Mouse (Mus musculus) lung, embryonic 15.5 days (tissue): ENCODE measurements around the gene Strn3. TPM values are rescaled to one million over a fixed set of nuclear protein-coding genes. Genes with fewer than 3 reads are reported as not detected.

Source experiments
- ATAC-seq: fragments of 200-750 bp; cut with Nextera tagmentation; 2 replicates; pipeline ENCODE4 v1.8.0; 2017; ENCODE audit warnings: moderate number of reproducible peaks, borderline replicate concordance; ENCODE audit not compliant: low FRiP score, low TSS enrichment; ENCODE audit errors: extremely low read depth
- H3K27ac ChIP-seq: fragments of 300-500 bp; sonication (generic); 2 replicates; pipeline ENCODE4 v1.5.1; 2015; ENCODE audit warnings: moderate library complexity, mild to moderate bottlenecking, inconsistent platforms
- H3K27me3 ChIP-seq: fragments of 300-500 bp; sonication (generic); 2 replicates; pipeline ENCODE4 v1.6.1; 2015; ENCODE audit warnings: inconsistent platforms
- H3K36me3 ChIP-seq: fragments of 300-500 bp; sonication (generic); 2 replicates; pipeline ENCODE4 v1.6.1; 2015; ENCODE audit warnings: inconsistent platforms
- H3K4me1 ChIP-seq: fragments of 300-500 bp; sonication (generic); 2 replicates; pipeline ENCODE4 v1.6.1; 2015; ENCODE audit warnings: inconsistent platforms
- H3K4me2 ChIP-seq: fragments of 300-500 bp; sonication (generic); 2 replicates; pipeline ENCODE4 v1.6.1; 2015; ENCODE audit warnings: inconsistent platforms, mild to moderate bottlenecking, moderate library complexity
- H3K4me3 ChIP-seq: fragments of 300-500 bp; sonication (generic); 2 replicates; pipeline ENCODE4 v1.5.1; 2015; ENCODE audit warnings: mild to moderate bottlenecking, inconsistent platforms
- H3K9ac ChIP-seq: fragments of 300-500 bp; sonication (generic); 2 replicates; pipeline ENCODE4 v1.6.1; 2015; ENCODE audit warnings: inconsistent platforms
- H3K9me3 ChIP-seq: fragments of 300-500 bp; sonication (generic); 2 replicates; pipeline ENCODE4 v1.6.1; 2016; ENCODE audit warnings: inconsistent platforms
- whole genome bisulfite sequencing: fragments of 180-500 bp; shearing (Covaris S2); methylation state at CpG from one replicate; pipeline ENCODE4 v1.1.7; 2015; 5-methylcytosine and 5-hydroxymethylcytosine counted together
- polyA plus RNA-seq: library from polyadenylated mRNA; unstranded; fragments of >200 nt; fragmentation: Nextera tagmentation; extraction: Ambion mirVana; gene quantifications from 2 replicates; pipeline ENCODE4 v1.2.1, GENCODE M21; 2015

The Strn3 gene
- polyA plus RNA-seq = 40.7 and 43.5 TPM in 2 replicates

GRCm38 (mm10) chr12:51691845-51692632 lies at the start of gene Strn3:
Strn3 (minus strand) TSS chr12:51691897.
- Histone ChIP-seq H3K4me2 (peak within 1 kb of the TSS; percentile 63), H3K9me3 (no peaks in the 10 kb centered on the region), H3K36me3 (no peaks in the 10 kb centered on the region), H3K27me3 (no peaks in the 10 kb centered on the region), H3K27ac (peak within 1 kb of the TSS; percentile 100), H3K4me1 (peaks cover 20% of the 10 kb centered on the region), H3K9ac (peak within 1 kb of the TSS; percentile 97), H3K4me3 (peak within 1 kb of the TSS; percentile 98)
- under 1% methylated on average over 49 of the region's 56 CpGs for WGBS
- ATAC-seq = peak; percentile 97

GRCm38 (mm10) chr12:51736807-51737206 lies 45.1 kb upstream of the Strn3 start:
- Histone ChIP-seq H3K9me3 (no peaks in the 10 kb centered on the region), H3K27ac (no peak overlapping the region), H3K36me3 (no peaks in the 10 kb centered on the region), H3K4me2 (no peak overlapping the region), H3K4me1 (peaks cover 25% of the 10 kb centered on the region), H3K4me3 (no peak overlapping the region), H3K9ac (no peak overlapping the region), H3K27me3 (no peaks in the 10 kb centered on the region)
- 46% methylated on average over 1 of the region's 1 CpGs for WGBS
- ATAC-seq = no peak

- H3K27me3 ChIP-seq = no peaks in the 10 kb centered on the region
- no peaks in the 10 kb centered on the region for H3K36me3 ChIP-seq
- no peak overlapping the region for H3K9ac ChIP-seq
- no peaks in the 10 kb centered on the region for H3K9me3 ChIP-seq
- H3K4me1 ChIP-seq = peaks cover 25% of the 10 kb centered on the region
- peak overlapping the region; percentile 41; the same call in 1 of the 2 replicates for H3K27ac ChIP-seq
- no peak overlapping the region for H3K4me3 ChIP-seq
- 57% methylated on average over 3 of the region's 3 CpGs for WGBS
- no peak overlapping the region for H3K4me2 ChIP-seq
- no peak for ATAC-seq
Measured at GRCm38 (mm10) chr12:51736381-51736780, 44.7 kb upstream of the Strn3 start.

- Histone ChIP-seq H3K27ac (peak overlapping the region; percentile 41; the same call in 1 of the 2 replicates), H3K9ac (no peak overlapping the region), H3K9me3 (no peaks in the 10 kb centered on the region), H3K36me3 (no peaks in the 10 kb centered on the region), H3K4me2 (no peak overlapping the region), H3K4me1 (peaks cover 25% of the 10 kb centered on the region), H3K4me3 (no peak overlapping the region), H3K27me3 (no peaks in the 10 kb centered on the region)
- ATAC-seq = peak; percentile 88
- WGBS = 22% methylated on average over 7 of the region's 7 CpGs
Measured at GRCm38 (mm10) chr12:51735840-51736271, 44.2 kb upstream of the Strn3 start.

- H3K27ac ChIP-seq = no peak overlapping the region; the same call in 1 of the 2 replicates
- no peak overlapping the region for H3K4me3 ChIP-seq
- H3K9me3 ChIP-seq = no peaks in the 10 kb centered on the region
- no peaks in the 10 kb centered on the region for H3K36me3 ChIP-seq
- no peaks in the 10 kb centered on the region for H3K27me3 ChIP-seq
- H3K9ac ChIP-seq = no peak overlapping the region
- ATAC-seq = no peak
- peaks cover 25% of the 10 kb centered on the region for H3K4me1 ChIP-seq
- H3K4me2 ChIP-seq = peak overlapping the region; percentile 28
- WGBS = 49% methylated on average over 14 of the region's 14 CpGs
Measured at GRCm38 (mm10) chr12:51734605-51735211, 43.0 kb upstream of the Strn3 start.

- Histone ChIP-seq H3K9me3 (no peaks in the 10 kb centered on the region), H3K27ac (peak overlapping the region; percentile 52; the same call in 1 of the 2 replicates), H3K4me3 (no peak overlapping the region), H3K9ac (no peak overlapping the region), H3K4me2 (no peak overlapping the region), H3K36me3 (no peaks in the 10 kb centered on the region), H3K27me3 (no peaks in the 10 kb centered on the region), H3K4me1 (peaks cover 10% of the 10 kb centered on the region)
- 94% methylated on average over 9 of the region's 9 CpGs for WGBS
- no peak for ATAC-seq
Measured at GRCm38 (mm10) chr12:51729827-51730226, 38.1 kb upstream of the Strn3 start.

- ATAC-seq = no peak
- H3K9ac ChIP-seq = no peak overlapping the region
- peaks cover under 1% of the 10 kb centered on the region; the same call in 1 of the 2 replicates for H3K36me3 ChIP-seq
- peak overlapping the region; percentile 52 for H3K27ac ChIP-seq
- no peaks in the 10 kb centered on the region for H3K27me3 ChIP-seq
- peaks cover 3% of the 10 kb centered on the region for H3K4me1 ChIP-seq
- H3K4me2 ChIP-seq = no peak overlapping the region
- WGBS = 51% methylated on average over 11 of the region's 11 CpGs
- no peak overlapping the region for H3K4me3 ChIP-seq
- H3K9me3 ChIP-seq = no peaks in the 10 kb centered on the region
Measured at GRCm38 (mm10) chr12:51729058-51729457, 37.4 kb upstream of the Strn3 start.

GRCm38 (mm10) chr12:51721836-51722235 lies 30.1 kb upstream of the Strn3 start:
- H3K4me1 ChIP-seq = no peaks in the 10 kb centered on the region
- WGBS = 91% methylated on average over 8 of the region's 8 CpGs
- no peaks in the 10 kb centered on the region for H3K27me3 ChIP-seq
- no peak overlapping the region for H3K27ac ChIP-seq
- H3K9me3 ChIP-seq = no peaks in the 10 kb centered on the region
- H3K36me3 ChIP-seq = peaks cover 10% of the 10 kb centered on the region; the same call in 1 of the 2 replicates
- ATAC-seq = no peak
- no peak overlapping the region for H3K4me2 ChIP-seq
- H3K9ac ChIP-seq = no peak overlapping the region
- no peak overlapping the region for H3K4me3 ChIP-seq

- 90% methylated on average over 6 of the region's 6 CpGs for WGBS
- no peak overlapping the region for H3K27ac ChIP-seq
- no peak for ATAC-seq
- no peaks in the 10 kb centered on the region for H3K4me1 ChIP-seq
- no peak overlapping the region for H3K4me2 ChIP-seq
- H3K4me3 ChIP-seq = no peak overlapping the region
- H3K36me3 ChIP-seq = peaks cover 4% of the 10 kb centered on the region; the same call in 1 of the 2 replicates
- H3K27me3 ChIP-seq = no peaks in the 10 kb centered on the region
- no peaks in the 10 kb centered on the region for H3K9me3 ChIP-seq
- no peak overlapping the region for H3K9ac ChIP-seq
Measured at GRCm38 (mm10) chr12:51718617-51719016, 26.9 kb upstream of the Strn3 start.

- H3K4me3 ChIP-seq = no peak overlapping the region
- no peak overlapping the region for H3K27ac ChIP-seq
- H3K36me3 ChIP-seq = no peaks in the 10 kb centered on the region
- no peaks in the 10 kb centered on the region for H3K27me3 ChIP-seq
- ATAC-seq = no peak
- no peak overlapping the region for H3K4me2 ChIP-seq
- no peaks in the 10 kb centered on the region for H3K9me3 ChIP-seq
- H3K4me1 ChIP-seq = peaks cover 17% of the 10 kb centered on the region; the same call in 1 of the 2 replicates
- H3K9ac ChIP-seq = no peak overlapping the region
- 67% methylated on average over 1 of the region's 1 CpGs for WGBS
Measured at GRCm38 (mm10) chr12:51712685-51713084, 21.0 kb upstream of the Strn3 start.

GRCm38 (mm10) chr12:51710154-51710553 lies 18.5 kb upstream of the Strn3 start:
- no peaks in the 10 kb centered on the region for H3K36me3 ChIP-seq
- no peaks in the 10 kb centered on the region for H3K27me3 ChIP-seq
- H3K4me1 ChIP-seq = peaks cover 17% of the 10 kb centered on the region; the same call in 1 of the 2 replicates
- H3K9ac ChIP-seq = no peak overlapping the region
- H3K9me3 ChIP-seq = no peaks in the 10 kb centered on the region
- no peak overlapping the region for H3K4me2 ChIP-seq
- H3K27ac ChIP-seq = no peak overlapping the region
- ATAC-seq = no peak
- H3K4me3 ChIP-seq = no peak overlapping the region
- WGBS = 39% methylated on average over 5 of the region's 5 CpGs

- no peaks in the 10 kb centered on the region for H3K36me3 ChIP-seq
- no peak overlapping the region for H3K27ac ChIP-seq
- WGBS = 65% methylated on average over 3 of the region's 3 CpGs
Measured at GRCm38 (mm10) chr12:51709741-51710140, 18.0 kb upstream of the Strn3 start.

More at GRCm38 (mm10) chr12:51709741-51710140, 18.0 kb upstream of the Strn3 start:
- H3K9ac ChIP-seq = no peak overlapping the region
- no peak for ATAC-seq
- H3K9me3 ChIP-seq = no peaks in the 10 kb centered on the region
- no peak overlapping the region for H3K4me3 ChIP-seq
- no peaks in the 10 kb centered on the region for H3K27me3 ChIP-seq
- peaks cover 17% of the 10 kb centered on the region; the same call in 1 of the 2 replicates for H3K4me1 ChIP-seq
- H3K4me2 ChIP-seq = no peak overlapping the region
